Mouse (Mus musculus) spleen, postnatal 4 days (tissue): Measurements from ENCODE around the gene Slc18a3.
A peak's percentile ranks its signal among the peaks of the same experiment; 100 is the strongest.

ENCODE experiments used
- DNase-seq, 2 experiments: peaks; one replicate each; pipeline ENCODE4 v3.0.0; 2022; ENCODE audit warnings: low spot score in 2 of 2

Gene Slc18a3

GRCm38 (mm10) chr14:32463211-32464040 is 1.2 kb downstream of the Slc18a3 start:
- no peak for DNase-seq

- DNase-seq: no peak
These were observed 12.1 kb downstream of the Slc18a3 start for GRCm38 (mm10) chr14:32452552-32452951.

GRCm38 (mm10) chr14:32446989-32447388 is 17.7 kb downstream of the Slc18a3 start:
- no peak for DNase-seq

- DNase-seq: no peak
These were observed 21.2 kb downstream of the Slc18a3 start for GRCm38 (mm10) chr14:32443446-32443845.

- no peak for DNase-seq
These were observed 24.9 kb downstream of the Slc18a3 start for GRCm38 (mm10) chr14:32439744-32440143.

- no peak for DNase-seq
These were observed 25.3 kb downstream of the Slc18a3 start for GRCm38 (mm10) chr14:32439316-32439715.

- DNase-seq: no peak
These were observed 27.3 kb downstream of the Slc18a3 start for GRCm38 (mm10) chr14:32437352-32437793.

- DNase-seq: no peak
These were observed 35.5 kb downstream of the Slc18a3 start for GRCm38 (mm10) chr14:32429030-32429602.

GRCm38 (mm10) chr14:32423946-32424345 is 40.7 kb downstream of the Slc18a3 start:
- DNase-seq: no peak

- DNase-seq: peak in 1 of 2 experiments; percentile 52
These were observed 45.9 kb downstream of the Slc18a3 start for GRCm38 (mm10) chr14:32418747-32419146.
